Mouse (Mus musculus): ENCODE measurements around the gene Wfdc12. TPM values are rescaled to one million over a fixed set of nuclear protein-coding genes. Genes with fewer than 3 reads are reported as not detected.

Wfdc12 gene
- polyA plus RNA-seq, 1 experiment: not detected

GRCm38 (mm10) chr2:164184145-164184719 is 6.2 kb downstream of the Wfdc12 start:
- TF ChIP-seq GATA1 (IDR thresholded peaks at IDR 0.05; ENCODE audit: low read length): no peak

DNA sequence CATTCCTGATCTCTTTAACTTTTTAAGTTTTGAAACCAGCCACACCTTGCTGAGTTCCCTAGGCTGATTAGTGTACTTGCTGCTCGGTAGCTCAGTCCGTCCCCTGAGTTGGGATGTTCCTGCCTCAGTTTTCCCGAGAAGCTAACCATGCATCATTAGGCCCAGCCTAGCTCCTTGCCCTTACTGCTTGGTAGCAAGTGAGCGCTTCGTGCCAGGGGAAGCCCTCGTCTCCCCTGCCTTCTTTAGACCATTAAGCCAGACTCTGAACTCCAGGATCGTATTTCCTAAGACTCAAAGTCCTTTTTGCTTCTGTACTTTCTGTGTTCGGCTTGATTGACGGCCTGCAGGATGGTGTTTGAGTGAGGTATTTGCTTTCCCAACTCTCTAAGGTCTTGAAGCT is 7.1 kb downstream of the Wfdc12 start:
- TF ChIP-seq GATA1 (IDR thresholded peaks at IDR 0.05; ENCODE audit: low read length): no peak

DNA sequence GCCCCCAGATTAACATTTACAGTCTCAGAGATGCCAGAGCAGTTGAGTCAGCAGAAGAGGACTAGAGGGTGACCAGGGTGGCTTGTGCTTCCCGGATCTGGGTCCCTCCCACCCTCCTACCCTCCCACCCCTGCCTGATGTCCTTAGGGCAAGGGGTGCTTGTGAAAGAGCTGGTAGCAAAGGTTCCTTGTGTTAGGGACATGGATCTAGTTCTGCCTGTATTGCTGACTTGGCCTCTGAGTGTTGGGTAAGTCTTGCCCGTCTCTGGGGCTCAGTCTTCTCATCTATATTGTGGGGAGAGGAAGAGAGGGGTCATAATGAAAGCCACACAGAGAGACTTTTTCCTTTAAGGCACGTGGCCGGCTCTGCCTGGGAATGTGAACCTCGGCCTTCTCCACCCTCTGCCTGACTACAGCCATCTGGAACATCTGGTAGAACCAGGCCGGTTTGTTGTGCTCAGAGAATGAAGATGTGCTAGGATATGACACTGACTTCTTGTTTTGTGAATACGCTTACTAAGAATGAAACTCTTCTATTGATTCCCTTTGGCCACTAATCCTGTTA is 7.6 kb downstream of the Wfdc12 start, which contains the start of gene Wfdc5:
Wfdc5 (minus strand) TSS at position 51 of the 564 bp plus-strand sequence.
- TF ChIP-seq GATA1 (IDR thresholded peaks at IDR 0.05; ENCODE audit: low read length): no peak

GRCm38 (mm10) chr2:164180770-164181169 is 9.6 kb downstream of the Wfdc12 start:
- TF ChIP-seq GATA1 (IDR thresholded peaks at IDR 0.05; ENCODE audit: low read length): no peak

- TF ChIP-seq GATA1 (IDR thresholded peaks at IDR 0.05; ENCODE audit: low read length): no peak
Observed at GRCm38 (mm10) chr2:164180124-164180523, 10.3 kb downstream of the Wfdc12 start.

DNA sequence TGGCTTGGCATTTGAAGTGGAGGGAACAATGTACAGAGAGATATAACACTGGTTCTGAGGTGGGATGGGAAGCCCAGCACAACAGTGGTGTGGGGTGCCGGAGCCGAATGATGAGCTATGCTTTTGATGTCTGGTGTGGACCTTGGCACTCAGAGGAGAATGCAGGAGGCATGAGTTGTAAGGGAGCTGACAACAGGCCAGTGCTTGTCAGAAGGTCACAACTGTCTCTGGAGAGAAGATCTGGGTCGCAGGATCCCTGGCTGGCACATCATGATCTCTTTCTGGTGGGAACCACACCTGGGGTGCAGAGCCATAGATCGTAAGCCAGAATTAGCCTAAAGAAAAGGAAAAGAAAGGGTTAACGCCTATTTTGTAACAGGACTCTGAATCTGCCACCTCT is 12.6 kb downstream of the Wfdc12 start:
- TF ChIP-seq GATA1 (IDR thresholded peaks at IDR 0.05; ENCODE audit: low read length): no peak

DNA sequence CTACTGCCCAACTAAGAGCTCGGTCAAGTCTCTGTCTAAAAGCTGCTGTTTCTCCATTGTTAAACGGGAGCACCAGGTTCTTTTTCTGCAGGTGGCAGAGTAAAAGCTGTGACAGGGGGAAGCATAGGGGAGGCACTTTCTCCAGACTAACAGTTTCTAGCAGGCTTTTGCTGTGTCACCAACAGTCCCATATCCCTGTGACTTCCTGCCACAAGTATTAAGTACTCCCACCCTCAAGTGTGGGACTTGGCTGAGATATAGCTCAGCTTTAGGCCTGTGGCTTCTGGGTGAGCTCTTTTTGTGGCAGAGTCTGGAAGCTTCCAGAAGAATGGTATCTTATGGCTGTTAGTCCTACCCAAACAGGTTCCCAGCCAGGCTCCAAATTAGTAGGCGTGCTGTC is 14.6 kb downstream of the Wfdc12 start:
- TF ChIP-seq GATA1 (IDR thresholded peaks at IDR 0.05; ENCODE audit: low read length): no peak

DNA sequence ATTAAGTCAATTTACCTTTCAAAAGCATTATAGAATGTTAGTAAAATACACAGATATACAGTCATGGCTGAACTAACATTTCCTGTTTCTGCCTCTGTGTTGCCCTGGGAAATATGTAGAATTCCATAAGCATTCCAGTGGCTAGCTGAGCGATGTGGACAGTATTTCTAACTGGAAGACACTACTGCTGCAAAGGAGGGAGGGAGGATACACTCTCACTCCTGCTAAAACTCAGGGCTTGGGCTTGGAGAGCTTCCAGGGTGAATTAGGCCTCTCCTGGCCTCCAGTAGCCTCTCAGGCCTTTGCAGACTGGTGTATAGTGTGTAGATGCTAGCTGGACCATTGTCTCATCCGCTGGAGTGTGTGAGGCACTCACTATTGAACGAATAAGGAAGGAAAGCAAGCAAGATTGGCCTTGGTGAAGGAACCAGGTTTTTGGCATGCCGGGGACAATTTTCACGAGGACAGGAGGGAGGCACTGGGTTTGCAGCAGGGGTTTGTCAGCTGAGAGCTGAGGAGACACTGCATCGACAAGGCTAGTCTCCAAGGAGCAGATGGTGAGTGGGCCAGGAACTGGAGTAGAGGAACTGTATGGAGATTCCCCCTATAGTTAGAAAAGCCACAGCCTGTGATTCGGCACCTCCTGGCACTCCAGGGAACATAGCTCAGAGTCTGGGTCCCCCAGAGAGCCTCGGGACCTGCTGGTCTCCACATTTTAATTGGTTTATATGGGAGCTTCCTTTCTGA is 15.6 kb downstream of the Wfdc12 start:
- TF ChIP-seq GATA1 (IDR thresholded peaks at IDR 0.05; ENCODE audit: low read length): no peak

GRCm38 (mm10) chr2:164173394-164173793 is 17.0 kb downstream of the Wfdc12 start:
- TF ChIP-seq GATA1 (IDR thresholded peaks at IDR 0.05; ENCODE audit: low read length): no peak

- TF ChIP-seq GATA1 (IDR thresholded peaks at IDR 0.05; ENCODE audit: low read length): no peak
Observed at GRCm38 (mm10) chr2:164170902-164171301, 19.5 kb downstream of the Wfdc12 start, which contains the start of gene Kcns1. Gene Kcns1 (minus strand): TSS chr2:164171113.

DNA sequence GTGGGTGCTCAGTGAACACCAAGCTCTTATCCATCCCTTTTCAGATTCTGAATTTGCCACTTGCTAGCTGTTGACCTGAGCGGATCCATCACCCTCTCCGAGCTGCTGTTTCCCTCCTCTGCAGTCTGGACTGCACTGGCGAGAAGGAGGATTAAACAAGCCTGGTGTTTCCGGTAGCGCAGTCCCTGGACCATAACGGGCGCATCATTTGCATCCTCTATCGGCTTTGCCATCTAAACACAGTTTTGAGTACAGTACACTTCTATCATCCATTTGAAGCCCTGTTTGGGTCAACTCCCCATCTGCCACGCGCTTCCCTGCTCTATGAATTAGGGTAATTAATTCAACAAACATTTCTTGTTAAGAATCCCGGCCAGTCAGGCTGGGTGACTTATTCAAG is 20.1 kb downstream of the Wfdc12 start:
- TF ChIP-seq GATA1 (IDR thresholded peaks at IDR 0.05; ENCODE audit: low read length): no peak

GRCm38 (mm10) chr2:164168571-164168946 is 21.8 kb downstream of the Wfdc12 start:
- TF ChIP-seq GATA1 (IDR thresholded peaks at IDR 0.05; ENCODE audit: low read length): no peak

DNA sequence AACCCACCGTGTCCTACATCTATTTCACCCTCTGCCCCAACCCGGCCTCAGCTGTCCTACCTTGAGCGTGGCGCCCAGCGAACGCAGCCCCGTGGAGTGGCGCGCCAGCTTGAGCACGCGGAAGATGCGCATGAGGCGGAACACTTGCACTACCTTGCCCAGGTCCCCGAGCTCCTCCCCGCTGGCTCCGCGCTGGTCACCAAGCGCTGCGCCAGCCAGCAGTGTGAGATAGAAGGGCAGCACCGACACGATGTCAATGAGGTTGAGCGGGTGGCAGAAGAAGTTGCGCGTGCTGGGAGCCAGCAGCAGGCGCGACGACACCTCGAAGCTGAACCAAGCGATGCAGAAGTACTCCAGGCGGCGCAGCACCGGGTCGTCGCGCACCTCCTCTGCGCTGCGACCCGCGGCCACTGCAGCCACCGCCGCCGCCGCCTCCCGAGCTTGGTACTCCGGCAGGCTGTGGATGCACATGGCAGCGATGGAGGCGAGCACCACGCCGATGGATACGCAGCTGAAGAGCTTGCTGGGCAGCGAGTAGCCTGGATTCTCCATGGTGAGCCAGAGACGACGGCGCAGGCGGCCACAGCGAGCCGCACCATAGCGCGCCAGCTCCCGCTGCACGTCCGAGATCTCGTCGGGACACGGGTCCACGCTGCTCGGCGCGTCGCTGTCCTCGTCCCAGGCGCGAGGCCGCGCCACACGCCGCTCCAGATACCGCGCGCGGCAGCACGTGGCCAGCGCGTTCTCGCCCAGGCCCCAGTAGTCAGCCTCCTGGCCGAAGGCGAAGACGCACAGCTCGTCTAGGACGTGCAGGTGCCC is 22.4 kb downstream of the Wfdc12 start:
- TF ChIP-seq GATA1 (IDR thresholded peaks at IDR 0.05; ENCODE audit: low read length): no peak

GRCm38 (mm10) chr2:164164941-164165340 is 25.5 kb downstream of the Wfdc12 start:
- no peak for TF ChIP-seq GATA1 (IDR thresholded peaks at IDR 0.05; ENCODE audit: low read length)

- TF ChIP-seq GATA1 (IDR thresholded peaks at IDR 0.05; ENCODE audit: low read length): no peak
Observed at GRCm38 (mm10) chr2:164161515-164162055, 28.8 kb downstream of the Wfdc12 start.

GRCm38 (mm10) chr2:164158838-164159237 is 31.6 kb downstream of the Wfdc12 start:
- TF ChIP-seq GATA1 (IDR thresholded peaks at IDR 0.05; ENCODE audit: low read length): no peak

Measured in G1E-ER4 (cell line).